In genomic region chrX:161908652-161909403, GRCm38 (mm10) we compare ENCODE assay signal across 8 mouse cellular contexts.
DNase-seq lines count a peak whose midpoint lies in the region; ATAC-seq lines count a peak whose summit lies in the region.

No protein-coding gene starts in this region.

- peak overlapping the region; percentile 53 for H3K4me3 ChIP-seq in heart, embryonic 15.5 days
- peak overlapping the region; percentile 34 for H3K4me3 ChIP-seq in limb, embryonic 11.5 days (ENCODE audit: low read depth, low read length)
- H3K4me3 ChIP-seq in neural tube, embryonic 13.5 days: peak overlapping the region; percentile 51

- no peaks in the 10 kb centered on the region for H3K36me3 ChIP-seq in heart, embryonic 15.5 days
- H3K36me3 ChIP-seq in limb, embryonic 11.5 days (ENCODE audit: control insufficient read depth, insufficient read depth, low read length): no peaks in the 10 kb centered on the region
- H3K36me3 ChIP-seq in neural tube, embryonic 13.5 days: no peaks in the 10 kb centered on the region

- no peak overlapping the region for H3K9ac ChIP-seq in heart, embryonic 15.5 days
- H3K9ac ChIP-seq in limb, embryonic 11.5 days (ENCODE audit: low read length): no peak overlapping the region
- peak overlapping the region; percentile 68 for H3K9ac ChIP-seq in neural tube, embryonic 13.5 days

- WGBS in heart, embryonic 15.5 days: 18% methylated on average over 48 of the region's 48 CpGs
- 16% methylated on average over 48 of the region's 48 CpGs for WGBS in limb, embryonic 11.5 days
- 18% methylated on average over 48 of the region's 48 CpGs for WGBS in neural tube, embryonic 13.5 days

- H3K27ac ChIP-seq in heart, embryonic 15.5 days: no peak overlapping the region
- no peak overlapping the region for H3K27ac ChIP-seq in limb, embryonic 11.5 days (replicated peaks; ENCODE audit: low read depth, low read length)
- peak overlapping the region; percentile 78 for H3K27ac ChIP-seq in neural tube, embryonic 13.5 days (replicated peaks)

- H3K9me3 ChIP-seq in heart, embryonic 15.5 days (replicated peaks): no peaks in the 10 kb centered on the region
- H3K9me3 ChIP-seq in limb, embryonic 11.5 days (ENCODE audit: control insufficient read depth, low read length): no peaks in the 10 kb centered on the region
- H3K9me3 ChIP-seq in neural tube, embryonic 13.5 days: no peaks in the 10 kb centered on the region

- no peak; the same call in 1 of the 2 replicates for ATAC-seq in heart, embryonic 15.5 days (replicated peaks; ENCODE audit: insufficient number of reproducible peaks, insufficient read depth, low FRiP score, low read depth)
- ATAC-seq in limb, embryonic 11.5 days (ENCODE audit: insufficient number of reproducible peaks, low FRiP score, low TSS enrichment, low read depth): peak; percentile 17; the same call in 1 of the 2 replicates
- peak; percentile 84 for ATAC-seq in neural tube, embryonic 13.5 days (ENCODE audit: low read depth)
- ATAC-seq in CD4-positive, CD25-positive, alpha-beta regulatory T cell, adult 4 months: no peak

- H3K4me2 ChIP-seq in heart, embryonic 15.5 days: peak overlapping the region; percentile 85
- H3K4me2 ChIP-seq in limb, embryonic 11.5 days (ENCODE audit: low read depth, severe bottlenecking): peak overlapping the region; percentile 89
- peak overlapping the region; percentile 72 for H3K4me2 ChIP-seq in neural tube, embryonic 13.5 days

- DNase-seq in layer of hippocampus, postnatal 10 days (ENCODE audit: low spot score in 2 of 2): peak; percentile 12 to 36
- no peak for DNase-seq in layer of hippocampus, adult 9-11 months
- peak; percentile 49 for DNase-seq in embryo, embryonic 9.5 days (ENCODE audit: extremely low spot score)
- peak; percentile 45 for DNase-seq in limb, embryonic 11.5 days (ENCODE audit: low spot score)
- no peak for DNase-seq in adipocyte (ENCODE audit: low spot score)

- peaks cover 44% of the 10 kb centered on the region for H3K27me3 ChIP-seq in heart, embryonic 15.5 days
- H3K27me3 ChIP-seq in limb, embryonic 11.5 days (ENCODE audit: control insufficient read depth, insufficient read depth, low read length): peaks cover 37% of the 10 kb centered on the region
- H3K27me3 ChIP-seq in neural tube, embryonic 13.5 days: peaks cover 89% of the 10 kb centered on the region

- H3K4me1 ChIP-seq in heart, embryonic 15.5 days (replicated peaks): peaks cover 18% of the 10 kb centered on the region
- no peaks in the 10 kb centered on the region for H3K4me1 ChIP-seq in limb, embryonic 11.5 days (ENCODE audit: control insufficient read depth, insufficient read depth, low read length)
- H3K4me1 ChIP-seq in neural tube, embryonic 13.5 days (replicated peaks): no peaks in the 10 kb centered on the region

Comparison
In these comparisons a context has a peak if more than half of its experiments do, and no peak if none do; other contexts are left out.
1. DNase-seq: peak in layer of hippocampus, postnatal 10 days (2 of 2), embryo, embryonic 9.5 days (single experiment) and limb, embryonic 11.5 days (single experiment); none in layer of hippocampus, adult 9-11 months (single experiment) and adipocyte (single experiment).
2. ATAC-seq: peak in limb, embryonic 11.5 days (single experiment) and neural tube, embryonic 13.5 days (single experiment); none in heart, embryonic 15.5 days (single experiment) and CD4-positive, CD25-positive, alpha-beta regulatory T cell, adult 4 months (single experiment).
3. Peak in every context shown above with its lines, with median percentiles within 50 percentile points of each other: H3K4me2 ChIP-seq and H3K4me3 ChIP-seq.